ENCODE assay signal across 20 mouse cellular contexts in the genomic region with DNA sequence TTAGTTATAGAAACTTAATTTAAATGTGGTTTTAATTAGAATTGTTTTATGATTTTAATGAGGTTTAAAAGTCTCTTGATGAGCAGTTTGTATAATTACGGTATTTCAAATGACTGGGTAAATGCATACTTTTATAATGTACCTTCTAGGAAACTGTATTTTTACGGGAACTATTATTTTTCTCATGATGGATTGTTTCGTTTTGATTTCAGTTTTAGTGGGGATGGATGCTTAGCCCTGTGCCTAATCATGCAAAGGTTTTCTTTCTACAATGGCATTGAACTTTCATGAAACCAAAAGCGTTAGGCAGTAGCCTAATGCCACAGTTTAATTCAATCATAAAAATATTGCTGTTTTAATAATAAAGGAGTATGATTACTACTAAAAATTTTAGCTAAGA.
DNase-seq lines count a peak whose midpoint lies in the region; ATAC-seq and TF ChIP-seq lines count a peak whose summit lies in the region.
"Had no signal": no experiment of that assay in that cellular context is flagged by ENCODE, and none has a peak within 500 bp of the region (broad histone marks: within the 10 kb centered on the region; RNA-seq: fewer than 3 reads in every experiment).

No protein-coding gene starts in this region.

- peak; percentile 28; the same call in 1 of the 2 replicates for ATAC-seq in forebrain, embryonic 12.5 days (ENCODE audit: low FRiP score)
- ATAC-seq in forebrain, postnatal 0 days: no peak
- peak; percentile 27 for ATAC-seq in midbrain, embryonic 11.5 days (ENCODE audit: low FRiP score)
- no peak for ATAC-seq in midbrain, embryonic 16.5 days
- peak; percentile 57; the same call in 1 of the 2 replicates for ATAC-seq in forebrain, embryonic 13.5 days
- 0 out of 2 replicates have a peak, but pooled peaks have one; percentile 29 for ATAC-seq in limb, embryonic 12.5 days (ENCODE audit: insufficient number of reproducible peaks, insufficient read depth, low FRiP score, low TSS enrichment, low read depth)
- ATAC-seq: activated CD4-positive, CD25-positive, alpha-beta regulatory T cell, adult 4 months; Patski had no signal

- no peak overlapping the region for H3K27ac ChIP-seq in forebrain, embryonic 12.5 days
- no peak overlapping the region for H3K27ac ChIP-seq in forebrain, postnatal 0 days (ENCODE audit: low read depth, low read length)
- H3K27ac ChIP-seq in midbrain, embryonic 11.5 days (ENCODE audit: low read depth, low read length): no peak overlapping the region
- no peak overlapping the region for H3K27ac ChIP-seq in midbrain, embryonic 16.5 days (ENCODE audit: low read length)
- H3K27ac ChIP-seq in forebrain, embryonic 13.5 days: no peak overlapping the region
- H3K27ac ChIP-seq in limb, embryonic 12.5 days: no peak overlapping the region
- H3K27ac ChIP-seq: embryonic facial prominence, embryonic 13.5 days; heart, adult 2 months; heart, embryonic 15.5 days; hindbrain, embryonic 15.5 days had no signal

- no peak overlapping the region for H3K9ac ChIP-seq in forebrain, embryonic 12.5 days
- H3K9ac ChIP-seq in forebrain, postnatal 0 days: no peak overlapping the region
- H3K9ac ChIP-seq in midbrain, embryonic 11.5 days (ENCODE audit: low read length): no peak overlapping the region
- H3K9ac ChIP-seq in midbrain, embryonic 16.5 days (ENCODE audit: low read depth, low read length): no peak overlapping the region
- no peak overlapping the region for H3K9ac ChIP-seq in forebrain, embryonic 13.5 days
- H3K9ac ChIP-seq in limb, embryonic 12.5 days (replicated peaks): no peak overlapping the region
- H3K9ac ChIP-seq: embryonic facial prominence, embryonic 13.5 days; heart, embryonic 15.5 days; hindbrain, embryonic 15.5 days had no signal

- H3K4me3 ChIP-seq in forebrain, embryonic 12.5 days (replicated peaks): no peak overlapping the region
- no peak overlapping the region for H3K4me3 ChIP-seq in forebrain, postnatal 0 days (ENCODE audit: low read depth, low read length)
- H3K4me3 ChIP-seq in midbrain, embryonic 11.5 days (ENCODE audit: low read depth, low read length): no peak overlapping the region
- H3K4me3 ChIP-seq in midbrain, embryonic 16.5 days (ENCODE audit: low read depth, low read length): no peak overlapping the region
- H3K4me3 ChIP-seq in forebrain, embryonic 13.5 days: no peak overlapping the region
- H3K4me3 ChIP-seq in limb, embryonic 12.5 days (replicated peaks): no peak overlapping the region
- H3K4me3 ChIP-seq: embryonic facial prominence, embryonic 13.5 days; heart, adult 2 months; heart, embryonic 15.5 days had no signal

- H3K9me3 ChIP-seq in forebrain, embryonic 12.5 days: no peaks in the 10 kb centered on the region
- no peaks in the 10 kb centered on the region for H3K9me3 ChIP-seq in forebrain, postnatal 0 days (ENCODE audit: low read length)
- no peaks in the 10 kb centered on the region for H3K9me3 ChIP-seq in midbrain, embryonic 11.5 days (ENCODE audit: control insufficient read depth, low read length)
- no peaks in the 10 kb centered on the region for H3K9me3 ChIP-seq in midbrain, embryonic 16.5 days (replicated peaks; ENCODE audit: control insufficient read depth, low read length, poor library complexity, severe bottlenecking)
- no peaks in the 10 kb centered on the region for H3K9me3 ChIP-seq in forebrain, embryonic 13.5 days (replicated peaks)
- H3K9me3 ChIP-seq in limb, embryonic 12.5 days: no peaks in the 10 kb centered on the region
- H3K9me3 ChIP-seq: embryonic facial prominence, embryonic 13.5 days; heart, embryonic 15.5 days; hindbrain, embryonic 15.5 days had no signal

- H3K4me1 ChIP-seq in forebrain, embryonic 12.5 days: peaks cover 11% of the 10 kb centered on the region
- H3K4me1 ChIP-seq in forebrain, postnatal 0 days (ENCODE audit: insufficient read depth): no peaks in the 10 kb centered on the region
- peaks cover 2% of the 10 kb centered on the region; the same call in 1 of the 2 replicates for H3K4me1 ChIP-seq in midbrain, embryonic 11.5 days (ENCODE audit: control insufficient read depth, insufficient read depth, low read length)
- peaks cover 4% of the 10 kb centered on the region; the same call in 1 of the 2 replicates for H3K4me1 ChIP-seq in midbrain, embryonic 16.5 days (ENCODE audit: control insufficient read depth, insufficient read depth, low read length)
- H3K4me1 ChIP-seq in forebrain, embryonic 13.5 days: 0 out of 2 replicates have a peak, but pooled peaks cover 8% of the 10 kb centered on the region
- peaks cover 5% of the 10 kb centered on the region; the same call in 1 of the 2 replicates for H3K4me1 ChIP-seq in limb, embryonic 12.5 days (replicated peaks)
- H3K4me1 ChIP-seq: heart, embryonic 15.5 days had no signal

- no peak for TF ChIP-seq CTCF in forebrain, postnatal 0 days (IDR thresholded peaks at IDR 0.05; ENCODE audit: low read depth)

- peaks cover 16% of the 10 kb centered on the region for H3K27me3 ChIP-seq in forebrain, embryonic 12.5 days
- H3K27me3 ChIP-seq in forebrain, postnatal 0 days (ENCODE audit: insufficient read depth, low read length): no peaks in the 10 kb centered on the region
- no peaks in the 10 kb centered on the region; the same call in 1 of the 2 replicates for H3K27me3 ChIP-seq in midbrain, embryonic 11.5 days (ENCODE audit: control insufficient read depth, insufficient read depth, low read length)
- H3K27me3 ChIP-seq in midbrain, embryonic 16.5 days (ENCODE audit: control insufficient read depth, insufficient read depth, low read depth, low read length): no peaks in the 10 kb centered on the region
- H3K27me3 ChIP-seq in forebrain, embryonic 13.5 days: peaks cover 24% of the 10 kb centered on the region
- H3K27me3 ChIP-seq in limb, embryonic 12.5 days: no peaks in the 10 kb centered on the region
- H3K27me3 ChIP-seq: embryonic facial prominence, embryonic 13.5 days; heart, embryonic 15.5 days; hindbrain, embryonic 15.5 days; Patski had no signal

- no peak for DNase-seq in forebrain, postnatal 0 days
- peak; percentile 33 for DNase-seq in midbrain, embryonic 11.5 days (ENCODE audit: low spot score, missing footprints)
- no peak for DNase-seq in adrenal gland, adult 2 months
- DNase-seq: adrenal gland, postnatal 25 days; cerebellum, adult 18-20 months; cerebellum, adult 9-11 months; cerebellum, postnatal 36 days; gastrocnemius, postnatal 10 days; heart, adult 2 months; heart, postnatal 14 days had no signal

- WGBS in forebrain, embryonic 12.5 days: 14% methylated on average over 4 of the region's 4 CpGs
- 15% methylated on average over 4 of the region's 4 CpGs for WGBS in forebrain, postnatal 0 days
- 49% methylated on average over 4 of the region's 4 CpGs for WGBS in midbrain, embryonic 11.5 days
- WGBS in midbrain, embryonic 16.5 days: 36% methylated on average over 4 of the region's 4 CpGs
- WGBS in forebrain, embryonic 13.5 days: 13% methylated on average over 4 of the region's 4 CpGs
- WGBS in limb, embryonic 12.5 days: 50% methylated on average over 4 of the region's 4 CpGs

- H3K36me3 ChIP-seq in forebrain, embryonic 12.5 days (replicated peaks): no peaks in the 10 kb centered on the region
- no peaks in the 10 kb centered on the region for H3K36me3 ChIP-seq in forebrain, postnatal 0 days (ENCODE audit: insufficient read depth)
- no peaks in the 10 kb centered on the region for H3K36me3 ChIP-seq in midbrain, embryonic 11.5 days (ENCODE audit: control insufficient read depth, insufficient read depth, low read length)
- no peaks in the 10 kb centered on the region for H3K36me3 ChIP-seq in midbrain, embryonic 16.5 days (ENCODE audit: control insufficient read depth, insufficient read depth, low read length)
- no peaks in the 10 kb centered on the region for H3K36me3 ChIP-seq in forebrain, embryonic 13.5 days (ENCODE audit: poor library complexity, severe bottlenecking)
- no peaks in the 10 kb centered on the region for H3K36me3 ChIP-seq in limb, embryonic 12.5 days
- H3K36me3 ChIP-seq: embryonic facial prominence, embryonic 13.5 days; heart, embryonic 15.5 days; hindbrain, embryonic 15.5 days had no signal

- no peak overlapping the region for H3K4me2 ChIP-seq in forebrain, embryonic 12.5 days
- no peak overlapping the region for H3K4me2 ChIP-seq in forebrain, postnatal 0 days (ENCODE audit: low read depth)
- no peak overlapping the region for H3K4me2 ChIP-seq in midbrain, embryonic 11.5 days
- no peak overlapping the region for H3K4me2 ChIP-seq in midbrain, embryonic 16.5 days (ENCODE audit: low read length)
- H3K4me2 ChIP-seq in forebrain, embryonic 13.5 days: no peak overlapping the region
- no peak overlapping the region for H3K4me2 ChIP-seq in limb, embryonic 12.5 days
- H3K4me2 ChIP-seq: heart, embryonic 11.5 days; heart, embryonic 15.5 days had no signal

Comparison
In these comparisons a context has a peak if more than half of its experiments do, and no peak if none do; other contexts are left out.
1. ATAC-seq: peak in forebrain, embryonic 12.5 days (single experiment), midbrain, embryonic 11.5 days (single experiment), forebrain, embryonic 13.5 days (single experiment) and limb, embryonic 12.5 days (single experiment); none in forebrain, postnatal 0 days (single experiment) and midbrain, embryonic 16.5 days (single experiment).